Mouse (Mus musculus) G1E (cell line): Measurements from ENCODE around the gene Arhgap10. TPM values are rescaled to one million over a fixed set of nuclear protein-coding genes. Genes with fewer than 3 reads are reported as not detected.

Experiments used
- ATAC-seq: 2 replicates; pipeline ENCODE4 v1.8.0; 2016; ENCODE audit warnings: mild to moderate bottlenecking; ENCODE audit not compliant: insufficient number of reproducible peaks, poor library complexity, low FRiP score, severe bottlenecking; ENCODE audit errors: extremely low read depth
- DNase-seq: peaks from one replicate; pipeline ENCODE4 v3.0.0; 2012; ENCODE audit warnings: low spot score
- H3K27me3 ChIP-seq: 2 replicates; pipeline ENCODE4 v1.6.1; 2012; ENCODE audit warnings: mild to moderate bottlenecking, low read length, inconsistent platforms; ENCODE audit not compliant: insufficient read depth
- H3K36me3 ChIP-seq: replicated peaks from 2 replicates; pipeline ENCODE3; 2012; ENCODE audit warnings: mild to moderate bottlenecking, inconsistent platforms
- H3K4me1 ChIP-seq: 2 replicates; pipeline ENCODE4 v1.6.1; 2012; ENCODE audit warnings: low read depth, low read length, inconsistent platforms, mixed read lengths; ENCODE audit not compliant: insufficient read depth
- H3K4me3 ChIP-seq: 2 replicates; pipeline ENCODE4 v1.5.1; 2012; ENCODE audit warnings: low read depth, mild to moderate bottlenecking, inconsistent platforms, low read length, moderate library complexity, mixed read lengths
- H3K9me3 ChIP-seq: replicated peaks from 2 replicates; pipeline ENCODE4 v1.6.1; 2012; ENCODE audit warnings: inconsistent platforms
- CTCF ChIP-seq: IDR thresholded peaks from 2 replicates; pipeline ENCODE4 v1.5.1; 2012; ENCODE audit warnings: low read depth, low read length, inconsistent platforms, mixed read lengths
- GATA1 ChIP-seq: IDR thresholded peaks from 2 replicates; pipeline ENCODE4 v1.6.1; 2012; ENCODE audit warnings: borderline replicate concordance, low read length, inconsistent platforms, mixed read lengths
- GATA2 ChIP-seq: IDR thresholded peaks from 2 replicates; pipeline ENCODE4 v1.6.1; 2012; ENCODE audit warnings: low read depth, low read length, inconsistent platforms, borderline replicate concordance
- POLR2AphosphoS5 ChIP-seq: IDR thresholded peaks from 2 replicates; pipeline ENCODE4 v1.6.1; 2012; ENCODE audit warnings: low read depth, low read length, inconsistent platforms; ENCODE audit not compliant: insufficient replicate concordance
- TAL1 ChIP-seq: conservative IDR thresholded peaks from 2 replicates; pipeline ENCODE4 v1.6.1; 2012; ENCODE audit warnings: low read depth, low read length, inconsistent platforms, mixed read lengths
- polyA plus RNA-seq: library from polyadenylated mRNA; stranded (reverse); fragments of >175 nt; gene quantifications from 2 replicates; pipeline ENCODE4 v1.2.3, GENCODE M21; 2012
- total RNA-seq, 2 experiments: library from RNA; stranded (forward) in 1 of 2; stranded (reverse) in 1 of 2; fragments of 200-1000 nt in 1 of 2; fragments of >200 nt in 1 of 2; fragmentation: Nextera tagmentation in 1 of 2; gene quantifications; 2 replicates each; pipeline ENCODE4 v1.2.3; 2014 to 2017

Arhgap10 gene
- total and polyA plus RNA-seq, 3 experiments: 20.3 to 26.1 (median 22.7) TPM

DNA sequence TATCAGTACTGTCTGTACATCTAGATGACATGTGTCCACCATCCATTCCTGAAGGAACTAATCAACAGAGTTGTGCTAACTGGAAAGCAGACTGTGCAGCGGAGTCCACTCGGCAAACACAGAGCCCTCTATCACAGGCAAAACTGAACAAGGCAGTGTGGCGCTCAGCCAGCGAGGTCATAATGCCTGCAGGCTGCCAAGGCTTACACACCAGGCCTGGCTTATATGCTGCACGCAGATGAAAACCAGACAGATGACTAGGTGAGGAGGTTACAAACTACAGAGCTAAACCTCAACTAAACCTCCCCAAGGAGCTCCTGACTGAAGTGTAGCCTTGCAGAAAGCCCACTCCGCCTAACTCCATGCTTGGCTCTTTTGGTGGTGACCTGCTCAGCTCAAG lies 44.4 kb downstream of the Arhgap10 start:
- H3K4me3 ChIP-seq: no peak overlapping the region
- no peak for DNase-seq
- no peaks in the 10 kb centered on the region for H3K27me3 ChIP-seq
- H3K36me3 ChIP-seq: peaks cover 8% of the 10 kb centered on the region
- ATAC-seq: no peak
- TF ChIP-seq GATA1 (no peak), TAL1 (no peak), CTCF (no peak), POLR2AphosphoS5 (no peak), GATA2 (no peak)
- H3K9me3 ChIP-seq: no peaks in the 10 kb centered on the region
- H3K4me1 ChIP-seq: peaks cover 42% of the 10 kb centered on the region

DNA sequence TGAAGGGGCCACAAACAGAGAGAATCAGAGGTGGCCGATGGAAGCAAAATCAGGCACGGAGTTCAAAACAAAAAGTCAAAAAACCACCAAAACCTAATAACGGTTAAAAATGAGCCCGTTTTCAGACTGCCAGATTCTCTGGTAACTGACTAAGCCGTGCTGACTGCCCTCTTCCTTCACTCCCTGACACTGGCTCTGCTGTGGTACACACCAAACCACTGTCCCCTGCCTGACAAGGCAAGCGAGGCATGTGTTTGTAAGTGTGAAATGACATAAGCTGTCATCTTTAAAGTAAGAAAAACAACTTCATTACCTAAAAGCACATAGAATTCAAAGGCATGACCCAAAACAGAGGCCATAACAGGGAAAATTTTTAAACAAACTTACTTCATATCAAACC lies 56.4 kb downstream of the Arhgap10 start:
- Histone ChIP-seq H3K4me1 (peaks cover 7% of the 10 kb centered on the region; the same call in 1 of the 2 replicates), H3K36me3 (peaks cover 21% of the 10 kb centered on the region), H3K27me3 (no peaks in the 10 kb centered on the region), H3K9me3 (no peaks in the 10 kb centered on the region), H3K4me3 (no peak overlapping the region)
- no peak for ATAC-seq
- DNase-seq: no peak
- no peak for TF ChIP-seq POLR2AphosphoS5
- no peak for TF ChIP-seq CTCF
- no peak for TF ChIP-seq TAL1
- no peak for TF ChIP-seq GATA1
- TF ChIP-seq GATA2: no peak

GRCm38 (mm10) chr8:77460363-77460762 lies 57.4 kb downstream of the Arhgap10 start:
- TF ChIP-seq POLR2AphosphoS5 (no peak), GATA2 (no peak), CTCF (no peak), GATA1 (no peak), TAL1 (no peak)
- Histone ChIP-seq H3K27me3 (no peaks in the 10 kb centered on the region), H3K4me3 (no peak overlapping the region), H3K4me1 (peaks cover 7% of the 10 kb centered on the region; the same call in 1 of the 2 replicates), H3K36me3 (peaks cover 19% of the 10 kb centered on the region), H3K9me3 (no peaks in the 10 kb centered on the region)
- ATAC-seq (no peak), DNase-seq (no peak)

GRCm38 (mm10) chr8:77459696-77460095 lies 58.1 kb downstream of the Arhgap10 start:
- no peak for TF ChIP-seq GATA1
- TF ChIP-seq GATA2: no peak
- no peak for TF ChIP-seq CTCF
- no peak for TF ChIP-seq POLR2AphosphoS5
- TF ChIP-seq TAL1: no peak
- Histone ChIP-seq H3K4me3 (no peak overlapping the region), H3K4me1 (0 out of 2 replicates have a peak, but pooled peaks cover 5% of the 10 kb centered on the region), H3K9me3 (no peaks in the 10 kb centered on the region), H3K27me3 (no peaks in the 10 kb centered on the region), H3K36me3 (peaks cover 16% of the 10 kb centered on the region)
- DNase-seq (no peak), ATAC-seq (no peak)

- TF ChIP-seq CTCF: no peak
- TF ChIP-seq GATA1: no peak
- no peak for TF ChIP-seq TAL1
- TF ChIP-seq POLR2AphosphoS5: no peak
- no peak for TF ChIP-seq GATA2
- H3K27me3 ChIP-seq: no peaks in the 10 kb centered on the region
- peaks cover 23% of the 10 kb centered on the region for H3K36me3 ChIP-seq
- DNase-seq (no peak), ATAC-seq (no peak)
- H3K4me1 ChIP-seq: 0 out of 2 replicates have a peak, but pooled peaks cover 5% of the 10 kb centered on the region
- H3K9me3 ChIP-seq: no peaks in the 10 kb centered on the region
- no peak overlapping the region for H3K4me3 ChIP-seq
Observed at GRCm38 (mm10) chr8:77458575-77458974, 59.2 kb downstream of the Arhgap10 start.

DNA sequence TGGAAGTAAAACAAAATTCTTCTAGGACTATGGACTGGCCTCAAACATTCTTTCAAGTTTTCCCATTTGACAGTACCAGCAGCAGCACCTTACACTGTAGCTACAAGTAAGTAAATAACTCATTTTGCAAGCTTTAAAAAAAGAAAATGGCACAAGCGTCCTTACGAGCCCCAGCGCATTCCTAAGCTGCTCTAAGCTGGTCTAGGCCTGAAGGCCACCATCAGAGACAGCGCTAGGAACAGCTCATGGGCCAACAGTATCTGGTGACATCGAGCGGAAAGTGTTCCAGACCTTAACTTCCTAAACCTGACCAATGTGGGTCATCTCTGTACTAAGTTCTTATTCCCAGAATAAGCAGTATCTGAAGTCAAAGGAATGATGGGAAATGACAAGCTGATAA lies 61.5 kb downstream of the Arhgap10 start:
- no peak overlapping the region for H3K4me3 ChIP-seq
- TF ChIP-seq GATA1 (no peak), POLR2AphosphoS5 (no peak), GATA2 (no peak), CTCF (no peak), TAL1 (no peak)
- no peak for DNase-seq
- H3K9me3 ChIP-seq: no peaks in the 10 kb centered on the region
- peaks cover 27% of the 10 kb centered on the region for H3K36me3 ChIP-seq
- ATAC-seq: no peak
- H3K4me1 ChIP-seq: 0 out of 2 replicates have a peak, but pooled peaks cover 2% of the 10 kb centered on the region
- no peaks in the 10 kb centered on the region for H3K27me3 ChIP-seq
